In genomic region chr5:144529123-144529522, GRCm38 (mm10) we compare ENCODE assay signal across 24 mouse cellular contexts. TPM values are rescaled to one million over a fixed set of nuclear protein-coding genes. Genes with fewer than 3 reads are reported as not detected.
DNase-seq lines count a peak whose midpoint lies in the region; ATAC-seq and TF ChIP-seq lines count a peak whose summit lies in the region.
"Had no signal": no experiment of that assay in that cellular context is flagged by ENCODE, and none has a peak within 500 bp of the region (broad histone marks: within the 10 kb centered on the region; RNA-seq: fewer than 3 reads in every experiment).

No protein-coding gene starts in this region.

- no peak for DNase-seq in hindbrain, postnatal 0 days (ENCODE audit: low spot score)
- DNase-seq in lung, embryonic 14.5 days, result no peak
- DNase-seq in lung, postnatal 14 days, result no peak
- DNase-seq in brain, embryonic 14.5 days (ENCODE audit: low read depth), result no peak
- no peak for DNase-seq in layer of hippocampus, adult 2 months (ENCODE audit: low spot score in 2 of 2)
- DNase-seq: adrenal gland, postnatal 14 days; cerebellum, adult 2 months; cerebellum, postnatal 10 days; gastrocnemius, adult 2 months; gastrocnemius, postnatal 36 days; heart, adult 18-20 months; heart, postnatal 14 days had no signal

- no peak for ATAC-seq in hindbrain, postnatal 0 days
- no peak for ATAC-seq in hindbrain, embryonic 16.5 days
- no peak for ATAC-seq in lung, embryonic 14.5 days (ENCODE audit: insufficient read depth)
- ATAC-seq in forebrain, embryonic 16.5 days, result no peak
- ATAC-seq: activated CD4-positive, CD25-positive, alpha-beta regulatory T cell, adult 4 months; forebrain, embryonic 13.5 days had no signal

- H3K4me3 ChIP-seq in hindbrain, postnatal 0 days (ENCODE audit: low read length), result no peak overlapping the region
- H3K4me3 ChIP-seq in hindbrain, embryonic 16.5 days (ENCODE audit: low read length), result no peak overlapping the region
- no peak overlapping the region for H3K4me3 ChIP-seq in lung, embryonic 14.5 days (ENCODE audit: low read depth, low read length)
- H3K4me3 ChIP-seq in ES-Bruce4 (ENCODE audit: low read depth, low read length), result no peak overlapping the region
- no peak overlapping the region for H3K4me3 ChIP-seq in layer of hippocampus, adult 2 months
- H3K4me3 ChIP-seq in forebrain, embryonic 16.5 days (replicated peaks; ENCODE audit: low read length), result no peak overlapping the region
- H3K4me3 ChIP-seq: embryonic facial prominence, embryonic 10.5 days; forebrain, embryonic 13.5 days; gastrocnemius, adult 2 months; heart, embryonic 15.5 days; hindbrain, embryonic 13.5 days had no signal

- H3K4me1 ChIP-seq in hindbrain, postnatal 0 days (ENCODE audit: insufficient read depth, low read length), result no peaks in the 10 kb centered on the region
- H3K4me1 ChIP-seq in hindbrain, embryonic 16.5 days (ENCODE audit: control insufficient read depth, insufficient read depth, low read depth, low read length), result no peaks in the 10 kb centered on the region
- no peaks in the 10 kb centered on the region for H3K4me1 ChIP-seq in lung, embryonic 14.5 days (ENCODE audit: insufficient read depth)
- H3K4me1 ChIP-seq in ES-Bruce4 (ENCODE audit: control insufficient read depth, insufficient read depth, low read length), result no peaks in the 10 kb centered on the region
- no peaks in the 10 kb centered on the region for H3K4me1 ChIP-seq in forebrain, embryonic 16.5 days (replicated peaks; ENCODE audit: control insufficient read depth, insufficient read depth, low read length)
- H3K4me1 ChIP-seq: forebrain, embryonic 13.5 days; heart, embryonic 15.5 days; hindbrain, embryonic 13.5 days had no signal

- H3K9ac ChIP-seq in hindbrain, postnatal 0 days (replicated peaks; ENCODE audit: low read length), result no peak overlapping the region
- H3K9ac ChIP-seq in hindbrain, embryonic 16.5 days (ENCODE audit: low read depth, low read length), result no peak overlapping the region
- no peak overlapping the region for H3K9ac ChIP-seq in lung, embryonic 14.5 days
- H3K9ac ChIP-seq in ES-Bruce4 (ENCODE audit: low read depth, poor library complexity, severe bottlenecking), result no peak overlapping the region
- H3K9ac ChIP-seq in forebrain, embryonic 16.5 days (replicated peaks; ENCODE audit: low read depth, low read length), result no peak overlapping the region
- H3K9ac ChIP-seq: forebrain, embryonic 13.5 days; heart, embryonic 15.5 days; hindbrain, embryonic 13.5 days had no signal

- no peaks in the 10 kb centered on the region for H3K36me3 ChIP-seq in hindbrain, postnatal 0 days (ENCODE audit: insufficient read depth, low read length)
- no peaks in the 10 kb centered on the region for H3K36me3 ChIP-seq in hindbrain, embryonic 16.5 days (ENCODE audit: control insufficient read depth, insufficient read depth, low read length)
- H3K36me3 ChIP-seq in lung, embryonic 14.5 days (ENCODE audit: insufficient read depth), result no peaks in the 10 kb centered on the region
- no peaks in the 10 kb centered on the region for H3K36me3 ChIP-seq in ES-Bruce4 (ENCODE audit: control insufficient read depth, insufficient read depth, low read length, poor library complexity, severe bottlenecking)
- H3K36me3 ChIP-seq in forebrain, embryonic 16.5 days (ENCODE audit: control insufficient read depth, insufficient read depth), result no peaks in the 10 kb centered on the region
- H3K36me3 ChIP-seq: embryonic facial prominence, embryonic 10.5 days; G1E; heart, embryonic 15.5 days; hindbrain, embryonic 13.5 days had no signal

- H3K9me3 ChIP-seq in hindbrain, postnatal 0 days (ENCODE audit: low read length), result no peaks in the 10 kb centered on the region
- H3K9me3 ChIP-seq in hindbrain, embryonic 16.5 days (ENCODE audit: control insufficient read depth, low read length), result no peaks in the 10 kb centered on the region
- no peaks in the 10 kb centered on the region for H3K9me3 ChIP-seq in lung, embryonic 14.5 days (ENCODE audit: low read depth, low read length)
- no peaks in the 10 kb centered on the region for H3K9me3 ChIP-seq in ES-Bruce4 (replicated peaks; ENCODE audit: control insufficient read depth, insufficient read depth, low read length, poor library complexity, severe bottlenecking)
- H3K9me3 ChIP-seq in forebrain, embryonic 16.5 days (ENCODE audit: control insufficient read depth, low read length), result 0 out of 2 replicates have a peak, but pooled peaks cover 2% of the 10 kb centered on the region
- H3K9me3 ChIP-seq: embryonic facial prominence, embryonic 10.5 days; forebrain, embryonic 13.5 days; heart, embryonic 15.5 days; hindbrain, embryonic 13.5 days had no signal

- 97% methylated on average over 11 of the region's 11 CpGs for WGBS in hindbrain, postnatal 0 days
- 94% methylated on average over 11 of the region's 11 CpGs for WGBS in hindbrain, embryonic 16.5 days
- WGBS in lung, embryonic 14.5 days, result 92% methylated on average over 11 of the region's 11 CpGs
- WGBS in forebrain, embryonic 16.5 days, result 94% methylated on average over 11 of the region's 11 CpGs

- no peak for TF ChIP-seq POLR2A in ES-Bruce4 (IDR thresholded peaks at IDR 0.05; ENCODE audit: insufficient read depth, low read length)
- TF ChIP-seq POLR2A in brain, embryonic 14.5 days (IDR thresholded peaks at IDR 0.05; ENCODE audit: borderline replicate concordance, extremely low read depth, insufficient read depth, insufficient read length, poor library complexity, severe bottlenecking), result no peak

- no peak overlapping the region for H3K4me2 ChIP-seq in hindbrain, postnatal 0 days (ENCODE audit: low read depth, low read length)
- no peak overlapping the region for H3K4me2 ChIP-seq in hindbrain, embryonic 16.5 days (ENCODE audit: low read length)
- H3K4me2 ChIP-seq in lung, embryonic 14.5 days, result no peak overlapping the region
- H3K4me2 ChIP-seq in forebrain, embryonic 16.5 days (ENCODE audit: low read length), result no peak overlapping the region
- H3K4me2 ChIP-seq: forebrain, embryonic 13.5 days; heart, embryonic 11.5 days; heart, embryonic 15.5 days; hindbrain, embryonic 13.5 days had no signal

- H3K27me3 ChIP-seq in hindbrain, postnatal 0 days (ENCODE audit: insufficient read depth, low read length), result no peaks in the 10 kb centered on the region
- no peaks in the 10 kb centered on the region for H3K27me3 ChIP-seq in hindbrain, embryonic 16.5 days (replicated peaks; ENCODE audit: control insufficient read depth, insufficient read depth, low read length)
- no peaks in the 10 kb centered on the region for H3K27me3 ChIP-seq in lung, embryonic 14.5 days (ENCODE audit: insufficient read depth, low read length)
- no peaks in the 10 kb centered on the region for H3K27me3 ChIP-seq in ES-Bruce4 (ENCODE audit: control insufficient read depth, insufficient read depth, low read length, poor library complexity, severe bottlenecking)
- H3K27me3 ChIP-seq in forebrain, embryonic 16.5 days (replicated peaks; ENCODE audit: control insufficient read depth, insufficient read depth, low read length), result no peaks in the 10 kb centered on the region
- H3K27me3 ChIP-seq: forebrain, embryonic 13.5 days; heart, embryonic 15.5 days; hindbrain, embryonic 13.5 days had no signal

- TF ChIP-seq EP300 in ES-Bruce4 (IDR thresholded peaks at IDR 0.05; ENCODE audit: insufficient read depth, low read depth, low read length), result no peak

- 0 out of 2 replicates have a peak, but pooled peaks have one; percentile 3 for TF ChIP-seq CTCF in hindbrain, postnatal 0 days (IDR thresholded peaks at IDR 0.05; ENCODE audit: low read depth)
- peak; percentile 11; the same call in 1 of the 2 replicates for TF ChIP-seq CTCF in lung, embryonic 14.5 days (IDR thresholded peaks at IDR 0.05; ENCODE audit: low read depth)
- TF ChIP-seq CTCF in ES-Bruce4 (IDR thresholded peaks at IDR 0.05; ENCODE audit: low read depth, low read length), result peak; percentile 29
- TF ChIP-seq CTCF in brain, embryonic 14.5 days (IDR thresholded peaks at IDR 0.05; ENCODE audit: borderline replicate concordance, extremely low read depth, insufficient read depth, insufficient read length), result 0 out of 2 replicates have a peak, but pooled peaks have one; percentile 7
- TF ChIP-seq CTCF in layer of hippocampus, adult 2 months (conservative IDR thresholded peaks at IDR 0.05), result no peak; the same call in none of the 2 replicates

- H3K27ac ChIP-seq in hindbrain, postnatal 0 days, result no peak overlapping the region
- no peak overlapping the region for H3K27ac ChIP-seq in hindbrain, embryonic 16.5 days (ENCODE audit: low read depth, low read length)
- no peak overlapping the region for H3K27ac ChIP-seq in lung, embryonic 14.5 days (ENCODE audit: low read depth)
- H3K27ac ChIP-seq in ES-Bruce4 (ENCODE audit: insufficient read depth, low read length), result no peak overlapping the region
- H3K27ac ChIP-seq in layer of hippocampus, adult 2 months, result no peak overlapping the region
- H3K27ac ChIP-seq in forebrain, embryonic 16.5 days (ENCODE audit: low read length), result no peak overlapping the region
- H3K27ac ChIP-seq: embryonic facial prominence, embryonic 10.5 days; forebrain, embryonic 13.5 days; gastrocnemius, adult 2 months; heart, embryonic 15.5 days; hindbrain, embryonic 13.5 days had no signal

RNA-seq across cellular contexts. Expression of gene Nptx2, which starts 16.6 kb away (rescaled TPM):
- total RNA-seq in hindbrain, postnatal 0 days (2014; rRNA removed), result 36.1 and 38.2 TPM in 2 replicates
- polyA plus RNA-seq in hindbrain, postnatal 0 days (2015; fragmentation: Nextera tagmentation; extraction: Ambion mirVana), result 7.6 and 7.8 TPM in 2 replicates
- polyA plus RNA-seq in hindbrain, embryonic 16.5 days (2015; fragmentation: Nextera tagmentation; extraction: Ambion mirVana), result 6.6 TPM in 2 replicates
- polyA plus RNA-seq in lung, embryonic 14.5 days (2014; fragmentation: Nextera tagmentation; extraction: Ambion mirVana), result 0.47 and 0.74 TPM in 2 replicates
- 5.9 and 7.8 TPM in 2 replicates for polyA plus RNA-seq in ES-Bruce4 (2011; ENCODE audit: insufficient read depth, insufficient read length, low read depth, missing spikeins)
- 15.2 and 16.3 TPM in 2 replicates for polyA plus RNA-seq in brain, embryonic 14.5 days (2012; rRNA removed)
- 10 to 100 TPM; 40.0 to 42.0 TPM for total RNA-seq in layer of hippocampus, adult 2 months (2021)
- 1.2 and 2.6 TPM in 2 replicates for polyA plus RNA-seq in forebrain, embryonic 16.5 days (2015; fragmentation: Nextera tagmentation; extraction: Ambion mirVana)
- total RNA-seq: G1E; gastrocnemius, adult 2 months; gastrocnemius, postnatal 36 days; hematopoietic stem cell, adult 5-6 weeks had no signal
- polyA plus RNA-seq: activated CD4-positive, CD25-positive, alpha-beta regulatory T cell, adult 4 months; C2C12; G1E had no signal
